Mouse (Mus musculus): ENCODE measurements at regions not wholly inside any gene's neighbourhood (a gene's known extent, or its start where the extent isn't known, plus 50 kb on each side); places are given as distances from the start of the nearest gene placed in this dataset.

DNA sequence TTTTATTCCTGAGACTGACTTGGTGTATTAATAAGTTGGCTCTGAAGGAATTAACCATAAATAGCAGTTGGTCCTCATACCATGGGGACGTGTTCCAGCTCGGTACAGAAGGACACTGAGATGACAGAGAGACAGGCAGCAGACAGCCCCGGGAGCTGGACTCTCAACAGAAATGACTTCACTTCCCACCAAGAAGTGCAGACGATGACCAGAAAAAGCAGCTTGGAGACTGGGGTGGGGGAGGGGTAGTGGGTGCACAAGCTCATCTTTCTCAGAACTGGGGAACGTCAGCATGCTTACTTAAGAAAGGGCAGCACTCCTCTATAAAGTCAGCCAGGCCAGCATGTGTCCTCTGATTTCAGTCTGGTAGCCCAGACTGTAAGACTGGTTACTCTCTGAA, 518.9 kb downstream of the Fam19a5 start:
- Histone ChIP-seq H3K36me3 (ENCODE audit: control insufficient read depth, insufficient read depth, low read length) (no peaks in the 10 kb centered on the region), H3K4me3 (ENCODE audit: low read depth, low read length) (no peak overlapping the region), H3K27me3 (ENCODE audit: control insufficient read depth, insufficient read depth, low read length) (no peaks in the 10 kb centered on the region), H3K27ac (ENCODE audit: insufficient read depth, low read depth, low read length) (no peak overlapping the region), H3K4me1 (ENCODE audit: control insufficient read depth, insufficient read depth, insufficient read length, low read length) (no peaks in the 10 kb centered on the region)
- WGBS = 63% methylated on average over 5 of the region's 5 CpGs
- TF ChIP-seq POLR2A (IDR thresholded peaks at IDR 0.05; ENCODE audit: low read depth, low read length) (no peak), CTCF (IDR thresholded peaks at IDR 0.05; ENCODE audit: extremely low read depth, insufficient read length, insufficient replicate concordance, low read depth, low read length) (no peak)

DNA sequence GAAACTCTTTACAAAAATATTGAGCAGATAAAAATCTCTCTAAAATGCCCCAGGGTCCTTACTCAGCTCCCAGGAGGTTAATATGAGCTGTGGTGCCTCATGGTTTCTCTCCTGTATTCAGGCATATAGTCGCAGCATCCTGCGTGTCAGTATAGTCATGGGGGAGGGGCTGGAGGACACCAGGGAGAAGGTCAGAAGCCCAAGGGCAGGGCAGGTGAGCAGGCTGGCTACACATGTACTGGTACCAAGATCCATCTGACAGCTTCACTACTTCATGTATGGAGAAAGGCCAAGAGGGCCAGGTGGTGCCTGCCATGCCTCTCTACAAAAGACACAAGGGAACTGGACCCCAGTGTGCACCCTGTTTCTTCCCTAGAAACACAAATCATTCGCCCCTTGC, 524.4 kb downstream of the Fam19a5 start:
- TF ChIP-seq POLR2A (IDR thresholded peaks at IDR 0.05; ENCODE audit: low read depth, low read length) (no peak), CTCF (IDR thresholded peaks at IDR 0.05; ENCODE audit: extremely low read depth, insufficient read length, insufficient replicate concordance, low read depth, low read length) (no peak)
- Histone ChIP-seq H3K36me3 (ENCODE audit: control insufficient read depth, insufficient read depth, low read length) (no peaks in the 10 kb centered on the region), H3K4me3 (ENCODE audit: low read depth, low read length) (no peak overlapping the region), H3K4me1 (ENCODE audit: control insufficient read depth, insufficient read depth, insufficient read length, low read length) (no peaks in the 10 kb centered on the region), H3K27ac (ENCODE audit: insufficient read depth, low read depth, low read length) (no peak overlapping the region), H3K27me3 (ENCODE audit: control insufficient read depth, insufficient read depth, low read length) (no peaks in the 10 kb centered on the region)
- WGBS = 80% methylated on average over 3 of the region's 3 CpGs

DNA sequence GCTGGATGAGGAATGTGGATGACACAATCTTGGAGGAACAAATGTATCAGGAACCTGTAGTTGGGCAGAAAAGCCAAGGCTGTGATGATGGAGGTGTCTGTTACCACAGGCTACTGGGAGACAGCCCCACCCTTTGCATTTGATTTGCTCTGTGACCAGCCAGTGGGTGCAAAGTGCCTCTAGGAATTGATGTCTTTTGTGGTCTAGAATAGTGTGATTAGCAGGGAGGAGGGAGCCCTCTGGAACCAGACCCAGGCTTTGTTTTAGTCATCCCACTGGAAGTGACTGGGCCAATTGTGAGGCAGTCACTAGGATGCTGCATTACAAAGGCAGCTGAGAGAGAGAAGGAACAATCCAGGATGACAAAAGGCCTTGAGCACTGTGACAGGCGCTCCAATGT, 527.4 kb upstream of the Zdhhc25 start:
- Histone ChIP-seq H3K4me3 (ENCODE audit: low read depth, low read length) (no peak overlapping the region), H3K4me1 (ENCODE audit: control insufficient read depth, insufficient read depth, insufficient read length, low read length) (no peaks in the 10 kb centered on the region), H3K36me3 (ENCODE audit: control insufficient read depth, insufficient read depth, low read length) (no peaks in the 10 kb centered on the region), H3K27ac (ENCODE audit: insufficient read depth, low read depth, low read length) (no peak overlapping the region), H3K27me3 (ENCODE audit: control insufficient read depth, insufficient read depth, low read length) (no peaks in the 10 kb centered on the region)
- 47% methylated on average over 1 of the region's 1 CpGs for WGBS
- TF ChIP-seq CTCF (IDR thresholded peaks at IDR 0.05; ENCODE audit: extremely low read depth, insufficient read length, insufficient replicate concordance, low read depth, low read length) = no peak

DNA sequence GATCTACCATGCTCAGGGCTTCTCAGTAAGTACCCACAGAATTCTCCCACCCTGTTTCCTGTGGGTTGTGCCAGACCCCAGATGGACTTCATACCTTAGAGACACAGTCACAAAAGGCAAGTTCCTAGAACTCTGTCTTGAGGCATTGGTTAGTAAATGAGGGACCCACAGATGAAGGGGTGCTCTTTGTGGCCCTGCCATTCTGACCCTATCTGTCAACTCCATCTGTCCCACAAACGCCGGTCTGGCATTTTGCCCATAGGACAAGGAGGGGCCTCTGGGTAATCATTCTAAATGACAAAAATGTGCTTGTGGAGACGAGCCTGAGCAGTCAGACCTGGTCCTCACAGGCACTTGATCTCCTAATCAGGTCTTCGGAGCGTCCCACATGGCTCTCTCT, 516.2 kb upstream of the Zdhhc25 start:
- no peak overlapping the region for H3K4me3 ChIP-seq (ENCODE audit: low read depth, low read length)
- TF ChIP-seq POLR2A (IDR thresholded peaks at IDR 0.05; ENCODE audit: low read depth, low read length) = no peak
- TF ChIP-seq CTCF (IDR thresholded peaks at IDR 0.05; ENCODE audit: extremely low read depth, insufficient read length, insufficient replicate concordance, low read depth, low read length) = no peak
- 67% methylated on average over 5 of the region's 5 CpGs for WGBS
- no peak overlapping the region for H3K27ac ChIP-seq (ENCODE audit: insufficient read depth, low read depth, low read length)
- no peaks in the 10 kb centered on the region for H3K27me3 ChIP-seq (ENCODE audit: control insufficient read depth, insufficient read depth, low read length)
- H3K4me1 ChIP-seq (ENCODE audit: control insufficient read depth, insufficient read depth, insufficient read length, low read length) = no peaks in the 10 kb centered on the region
- no peaks in the 10 kb centered on the region for H3K36me3 ChIP-seq (ENCODE audit: control insufficient read depth, insufficient read depth, low read length)

DNA sequence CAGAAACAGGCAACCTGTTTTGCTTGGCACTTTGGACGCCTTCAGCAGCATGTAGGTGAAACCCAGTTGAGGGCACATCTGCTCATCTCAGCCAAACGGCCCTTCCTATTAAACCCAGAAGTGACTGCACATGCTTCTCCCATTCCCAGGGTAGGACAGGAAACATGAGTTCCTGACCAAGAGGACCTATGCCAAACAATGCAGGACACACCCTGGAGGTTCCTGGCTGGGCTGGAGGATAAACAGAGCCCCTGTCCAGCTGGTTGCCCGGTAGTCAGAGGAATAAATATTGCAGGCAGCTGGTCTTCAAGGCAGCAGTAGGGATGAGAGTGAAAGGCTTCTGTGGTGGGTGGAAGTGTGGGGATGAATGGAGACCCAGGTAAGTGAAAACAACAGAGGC, 514.5 kb upstream of the Zdhhc25 start:
- TF ChIP-seq POLR2A (IDR thresholded peaks at IDR 0.05; ENCODE audit: low read depth, low read length) (no peak), CTCF (IDR thresholded peaks at IDR 0.05; ENCODE audit: extremely low read depth, insufficient read length, insufficient replicate concordance, low read depth, low read length) (no peak)
- Histone ChIP-seq H3K36me3 (ENCODE audit: control insufficient read depth, insufficient read depth, low read length) (no peaks in the 10 kb centered on the region), H3K4me1 (ENCODE audit: control insufficient read depth, insufficient read depth, insufficient read length, low read length) (no peaks in the 10 kb centered on the region), H3K27me3 (ENCODE audit: control insufficient read depth, insufficient read depth, low read length) (no peaks in the 10 kb centered on the region), H3K4me3 (ENCODE audit: low read depth, low read length) (no peak overlapping the region), H3K27ac (ENCODE audit: insufficient read depth, low read depth, low read length) (no peak overlapping the region)
- WGBS = 49% methylated on average over 3 of the region's 3 CpGs

DNA sequence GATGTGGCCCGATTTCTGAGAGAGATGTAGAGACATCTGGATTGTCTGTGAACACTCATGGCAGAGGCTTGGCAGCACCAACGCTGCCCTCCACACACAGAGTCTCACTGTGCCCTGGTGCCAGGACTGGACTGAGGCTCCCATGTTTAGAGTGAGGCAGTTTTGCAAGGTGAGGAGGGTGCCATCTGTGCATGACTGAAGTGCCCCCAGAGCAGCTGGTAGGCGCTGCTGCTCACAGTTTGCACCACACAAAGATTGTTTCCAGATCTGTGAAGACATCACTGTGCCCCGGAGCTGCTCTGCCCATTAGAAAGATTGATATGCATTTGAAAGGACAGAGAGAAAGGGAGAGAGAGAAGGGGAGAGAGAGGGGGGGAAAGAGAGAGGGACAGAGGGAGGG, 510.6 kb upstream of the Zdhhc25 start:
- H3K27me3 ChIP-seq (ENCODE audit: control insufficient read depth, insufficient read depth, low read length) = no peaks in the 10 kb centered on the region
- no peaks in the 10 kb centered on the region for H3K4me1 ChIP-seq (ENCODE audit: control insufficient read depth, insufficient read depth, insufficient read length, low read length)
- H3K27ac ChIP-seq (ENCODE audit: insufficient read depth, low read depth, low read length) = no peak overlapping the region
- no peak overlapping the region for H3K4me3 ChIP-seq (ENCODE audit: low read depth, low read length)
- 69% methylated on average over 4 of the region's 4 CpGs for WGBS
- H3K36me3 ChIP-seq (ENCODE audit: control insufficient read depth, insufficient read depth, low read length) = no peaks in the 10 kb centered on the region
- TF ChIP-seq CTCF (IDR thresholded peaks at IDR 0.05; ENCODE audit: extremely low read depth, insufficient read length, insufficient replicate concordance, low read depth, low read length) = no peak
- TF ChIP-seq POLR2A (IDR thresholded peaks at IDR 0.05; ENCODE audit: low read depth, low read length) = no peak

DNA sequence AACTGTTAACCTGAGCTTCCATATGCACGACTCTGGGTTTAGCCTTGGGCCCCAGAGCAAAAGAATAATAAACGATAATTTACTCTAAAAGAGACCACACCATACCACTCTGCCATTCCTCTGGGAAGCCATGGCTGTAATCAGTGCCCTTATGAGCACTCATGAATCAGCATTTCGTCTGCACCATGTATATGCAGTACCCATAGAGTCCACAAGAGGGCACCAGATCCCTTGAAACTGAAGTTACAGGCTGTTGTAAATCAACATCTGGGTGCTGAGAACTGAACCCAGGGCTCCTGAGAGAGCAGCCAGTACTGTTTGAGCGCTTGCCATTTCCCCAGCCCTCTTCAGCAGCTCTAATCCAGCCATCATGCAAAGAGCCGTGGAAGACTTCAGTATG, 508.7 kb upstream of the Zdhhc25 start:
- Histone ChIP-seq H3K4me3 (ENCODE audit: low read depth, low read length) (no peak overlapping the region), H3K4me1 (ENCODE audit: control insufficient read depth, insufficient read depth, insufficient read length, low read length) (no peaks in the 10 kb centered on the region), H3K36me3 (ENCODE audit: control insufficient read depth, insufficient read depth, low read length) (no peaks in the 10 kb centered on the region), H3K27ac (ENCODE audit: insufficient read depth, low read depth, low read length) (no peak overlapping the region), H3K27me3 (ENCODE audit: control insufficient read depth, insufficient read depth, low read length) (no peaks in the 10 kb centered on the region)
- TF ChIP-seq POLR2A (IDR thresholded peaks at IDR 0.05; ENCODE audit: low read depth, low read length) (no peak), CTCF (IDR thresholded peaks at IDR 0.05; ENCODE audit: extremely low read depth, insufficient read length, insufficient replicate concordance, low read depth, low read length) (no peak)
- 88% methylated on average over 5 of the region's 5 CpGs for WGBS

DNA sequence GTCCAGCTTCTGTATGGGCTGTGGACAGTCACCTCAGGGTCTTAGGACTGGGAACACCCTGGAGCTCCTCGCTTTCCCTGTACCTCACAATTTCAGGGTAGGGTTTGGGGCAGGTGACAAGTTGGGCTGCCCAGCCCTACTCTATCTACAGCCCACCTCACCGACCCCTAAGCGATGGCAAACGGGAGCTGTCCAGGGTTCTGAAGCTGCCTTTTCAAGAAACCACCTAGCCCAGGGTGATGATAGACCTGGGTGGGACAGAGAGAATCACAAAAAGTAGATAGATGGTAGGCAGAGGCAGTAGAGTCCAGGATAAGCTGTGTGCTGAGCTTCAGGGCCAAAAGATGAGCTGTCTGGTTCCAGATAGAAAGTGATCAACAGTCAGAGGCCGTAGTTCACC, 479.7 kb upstream of the Zdhhc25 start:
- no peak for TF ChIP-seq CTCF (IDR thresholded peaks at IDR 0.05; ENCODE audit: extremely low read depth, insufficient read length, insufficient replicate concordance, low read depth, low read length)
- TF ChIP-seq POLR2A (IDR thresholded peaks at IDR 0.05; ENCODE audit: low read depth, low read length) = no peak
- Histone ChIP-seq H3K4me3 (ENCODE audit: low read depth, low read length) (no peak overlapping the region), H3K27ac (ENCODE audit: insufficient read depth, low read depth, low read length) (no peak overlapping the region), H3K27me3 (ENCODE audit: control insufficient read depth, insufficient read depth, low read length) (no peaks in the 10 kb centered on the region), H3K36me3 (ENCODE audit: control insufficient read depth, insufficient read depth, low read length) (no peaks in the 10 kb centered on the region), H3K4me1 (ENCODE audit: control insufficient read depth, insufficient read depth, insufficient read length, low read length) (no peaks in the 10 kb centered on the region)
- 53% methylated on average over 5 of the region's 5 CpGs for WGBS

All from small intestine, adult 2 months (tissue).